Mouse (Mus musculus): Measurements from ENCODE around the gene Urah.

DNA sequence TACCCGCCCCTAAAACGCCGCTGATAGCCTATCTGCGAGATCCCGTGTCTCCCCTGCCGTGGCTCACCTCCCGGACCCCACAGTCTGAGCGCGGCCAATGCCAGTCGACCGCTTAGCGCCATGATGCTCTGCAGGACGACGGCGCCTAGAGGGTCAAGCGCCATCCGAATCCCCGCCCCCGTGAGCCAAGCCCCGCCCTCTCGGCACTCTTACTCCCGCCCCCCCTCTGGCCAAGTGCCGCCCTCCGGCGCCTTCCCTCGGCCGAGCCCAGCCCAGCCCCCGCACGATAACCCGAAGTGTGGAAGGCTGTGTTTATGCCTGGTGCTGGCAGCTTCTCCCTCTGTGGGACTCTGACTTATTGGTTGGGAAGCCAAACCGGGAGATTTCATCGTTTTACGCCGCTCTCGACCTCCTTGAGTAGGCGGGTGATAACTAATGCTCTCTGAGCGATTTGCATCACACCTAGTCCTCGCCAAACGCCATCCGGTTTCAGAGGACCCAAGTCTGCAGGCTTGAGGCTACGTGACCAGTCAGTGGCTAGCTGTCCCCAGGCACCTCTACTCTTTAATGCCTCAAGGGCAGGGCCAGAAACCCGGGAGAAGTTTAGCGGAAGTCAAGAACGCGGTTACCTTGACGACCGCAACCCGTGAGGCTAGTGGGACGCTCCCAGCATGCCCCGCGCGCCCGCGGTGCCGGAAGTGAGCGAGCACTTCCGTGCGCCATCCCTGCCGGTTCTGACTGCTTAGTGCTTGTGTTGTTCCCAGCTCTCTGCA lies 47.1 kb downstream of the Urah start, which contains the start of the genes Psmd13 and Sirt3:
- 0 out of 2 replicates have a peak, but pooled peaks have one; percentile 22 for TF ChIP-seq EP300 (IDR thresholded peaks at IDR 0.05; ENCODE audit: insufficient read depth, low read depth, low read length)
- TF ChIP-seq CTCF (IDR thresholded peaks at IDR 0.05), result peak; percentile 6; the same call in 1 of the 2 replicates
